Mouse (Mus musculus) lung, adult 18-20 months (tissue): ENCODE results near the gene Cyp27b1.

ENCODE experiments used
- DNase-seq, 2 experiments: peaks; one replicate each; pipeline ENCODE4 v3.0.0; 2022; ENCODE audit warnings: mixed read lengths in 2 of 2

Gene Cyp27b1

GRCm38 (mm10) chr10:127092742-127093141, 44.7 kb downstream of the Cyp27b1 start:
- no peak for DNase-seq

GRCm38 (mm10) chr10:127094382-127094802, 46.3 kb downstream of the Cyp27b1 start:
- DNase-seq: peak; percentile 60 to 82

GRCm38 (mm10) chr10:127098514-127098913, 50.5 kb downstream of the Cyp27b1 start:
- DNase-seq: no peak

GRCm38 (mm10) chr10:127099191-127099590, 51.1 kb downstream of the Cyp27b1 start:
- no peak for DNase-seq

GRCm38 (mm10) chr10:127099868-127100267, 51.8 kb downstream of the Cyp27b1 start:
- DNase-seq: no peak

GRCm38 (mm10) chr10:127100414-127100813, 52.4 kb downstream of the Cyp27b1 start:
- no peak for DNase-seq

- no peak for DNase-seq
These were observed 53.1 kb downstream of the Cyp27b1 start for GRCm38 (mm10) chr10:127101151-127101550.
